Mouse (Mus musculus) stomach, embryonic 16.5 days (tissue): ENCODE measurements at regions not wholly inside any gene's neighbourhood (a gene's known extent, or its start where the extent isn't known, plus 50 kb on each side); places are given as distances from the start of the nearest gene placed in this dataset.

Experiments
- ATAC-seq: fragments of 200-750 bp; cut with Nextera tagmentation; 2 replicates; pipeline ENCODE4 v1.8.0; 2017; ENCODE audit warnings: moderate number of reproducible peaks, moderate TSS enrichment; ENCODE audit not compliant: insufficient read depth, low FRiP score
- H3K27ac ChIP-seq: fragments of 300-500 bp; sonication (generic); 2 replicates; pipeline ENCODE4 v1.5.1; 2014; ENCODE audit warnings: low read length
- H3K27me3 ChIP-seq: fragments of 300-500 bp; sonication (generic); 2 replicates; pipeline ENCODE4 v1.6.1; 2014; ENCODE audit warnings: low read length, control low read depth, mixed read lengths; ENCODE audit not compliant: control insufficient read depth, insufficient read depth
- H3K36me3 ChIP-seq: fragments of 300-500 bp; sonication (generic); 2 replicates; pipeline ENCODE4 v1.6.1; 2014; ENCODE audit warnings: low read length; ENCODE audit not compliant: control insufficient read depth, insufficient read depth
- H3K4me1 ChIP-seq: fragments of 300-500 bp; sonication (generic); 2 replicates; pipeline ENCODE4 v1.6.1; 2014; ENCODE audit warnings: low read length, control low read depth, mixed read lengths; ENCODE audit not compliant: control insufficient read depth, insufficient read depth
- H3K4me2 ChIP-seq: fragments of 300-500 bp; sonication (generic); 2 replicates; pipeline ENCODE4 v1.6.1; 2014; ENCODE audit warnings: low read depth, low read length, mixed read lengths
- H3K4me3 ChIP-seq: fragments of 300-500 bp; sonication (generic); replicated peaks from 2 replicates; pipeline ENCODE4 v1.5.1; 2014; ENCODE audit warnings: mild to moderate bottlenecking, low read length
- H3K9ac ChIP-seq: fragments of 300-500 bp; sonication (generic); 2 replicates; pipeline ENCODE4 v1.6.1; 2014; ENCODE audit warnings: low read length
- H3K9me3 ChIP-seq: fragments of 300-500 bp; sonication (generic); replicated peaks from 2 replicates; pipeline ENCODE4 v1.6.1; 2016; ENCODE audit warnings: low read length, control low read depth; ENCODE audit not compliant: control insufficient read depth
- WGBS: fragments of 180-500 bp; shearing (Covaris S2); extraction: QIAGEN DNeasy Blood & Tissue Kit; methylation state at CpG from one replicate; pipeline ENCODE4 v1.1.7; 2014; 5-methylcytosine and 5-hydroxymethylcytosine counted together

DNA sequence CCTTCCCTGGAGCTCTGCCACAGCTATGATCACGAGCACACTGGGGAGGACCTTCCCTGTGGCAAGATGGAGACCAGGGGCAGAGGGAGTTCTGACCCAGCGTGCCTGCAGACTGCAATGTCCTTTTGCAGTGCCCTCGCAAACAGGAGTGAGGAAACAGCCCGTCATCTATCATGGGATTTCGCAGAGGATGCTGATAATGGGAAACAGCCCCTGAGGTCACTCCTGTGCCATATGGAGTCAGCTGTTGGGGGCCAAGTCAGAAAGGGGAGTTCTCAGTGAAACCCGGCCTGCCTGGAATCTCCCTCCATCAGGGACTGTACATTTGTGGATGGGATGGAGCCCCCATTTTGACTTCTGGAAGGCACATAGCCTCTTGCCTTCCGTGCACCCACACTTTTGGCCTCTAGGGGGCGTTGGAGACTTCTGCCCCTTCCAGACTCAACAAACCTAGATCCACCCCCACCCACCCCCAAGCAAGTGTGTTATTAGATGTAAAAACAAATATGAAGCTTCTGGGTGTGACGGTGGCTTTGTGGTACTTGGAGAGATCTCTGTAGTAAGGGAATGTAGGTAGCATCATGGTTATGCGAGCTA is 98.1 kb downstream of the Kdr start:
- Histone ChIP-seq H3K27me3 (no peaks in the 10 kb centered on the region), H3K4me2 (no peak overlapping the region), H3K9ac (no peak overlapping the region), H3K36me3 (no peaks in the 10 kb centered on the region), H3K4me1 (0 out of 2 replicates have a peak, but pooled peaks cover 3% of the 10 kb centered on the region), H3K27ac (no peak overlapping the region), H3K9me3 (no peaks in the 10 kb centered on the region), H3K4me3 (no peak overlapping the region)
- 50% methylated on average over 10 of the region's 10 CpGs for WGBS
- ATAC-seq: no peak

DNA sequence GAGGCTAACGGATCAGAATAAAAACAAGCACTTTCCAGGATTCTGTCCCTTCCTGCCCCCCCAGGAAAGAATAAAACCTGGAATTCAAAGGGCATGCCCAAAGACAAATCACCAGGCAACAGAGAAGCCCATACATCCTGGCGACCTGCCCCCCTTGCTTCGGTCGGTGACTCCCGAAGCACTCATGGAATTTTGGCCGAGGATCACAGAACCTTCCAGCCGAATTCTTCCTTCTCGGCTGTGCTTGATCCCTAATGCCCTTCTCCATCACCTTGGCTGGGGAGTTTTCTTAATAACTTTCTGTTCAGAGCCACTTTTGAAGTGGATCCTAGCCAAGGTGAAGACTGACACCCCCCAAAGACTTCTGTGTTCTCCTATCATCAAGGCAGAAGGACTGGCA is 99.9 kb downstream of the Kdr start:
- ATAC-seq: no peak
- Histone ChIP-seq H3K4me2 (no peak overlapping the region), H3K27ac (no peak overlapping the region), H3K36me3 (no peaks in the 10 kb centered on the region), H3K9me3 (no peaks in the 10 kb centered on the region), H3K9ac (no peak overlapping the region), H3K27me3 (no peaks in the 10 kb centered on the region), H3K4me1 (0 out of 2 replicates have a peak, but pooled peaks cover 3% of the 10 kb centered on the region), H3K4me3 (no peak overlapping the region)
- WGBS: 78% methylated on average over 8 of the region's 8 CpGs

- Histone ChIP-seq H3K4me1 (0 out of 2 replicates have a peak, but pooled peaks cover 3% of the 10 kb centered on the region), H3K4me2 (no peak overlapping the region), H3K36me3 (no peaks in the 10 kb centered on the region), H3K27me3 (no peaks in the 10 kb centered on the region), H3K27ac (no peak overlapping the region), H3K4me3 (no peak overlapping the region), H3K9me3 (no peaks in the 10 kb centered on the region), H3K9ac (no peak overlapping the region)
- ATAC-seq: no peak
- 84% methylated on average over 4 of the region's 4 CpGs for WGBS
Observed at GRCm38 (mm10) chr5:75877609-75877971, 100.7 kb downstream of the Kdr start.

GRCm38 (mm10) chr5:75876871-75877608 is 101.2 kb downstream of the Kdr start:
- Histone ChIP-seq H3K27ac (peak overlapping the region; percentile 30; the same call in 1 of the 2 replicates), H3K9ac (no peak overlapping the region), H3K27me3 (no peaks in the 10 kb centered on the region), H3K4me3 (no peak overlapping the region), H3K9me3 (no peaks in the 10 kb centered on the region), H3K36me3 (no peaks in the 10 kb centered on the region), H3K4me2 (no peak overlapping the region), H3K4me1 (0 out of 2 replicates have a peak, but pooled peaks cover 3% of the 10 kb centered on the region)
- ATAC-seq: no peak
- 56% methylated on average over 9 of the region's 9 CpGs for WGBS

- no peak overlapping the region for H3K4me3 ChIP-seq
- H3K27ac ChIP-seq: no peak overlapping the region
- H3K4me1 ChIP-seq: no peaks in the 10 kb centered on the region
- H3K9ac ChIP-seq: no peak overlapping the region
- no peaks in the 10 kb centered on the region for H3K36me3 ChIP-seq
- no peak for ATAC-seq
- no peaks in the 10 kb centered on the region for H3K9me3 ChIP-seq
- 27% methylated on average over 8 of the region's 8 CpGs for WGBS
- no peaks in the 10 kb centered on the region for H3K27me3 ChIP-seq
- no peak overlapping the region for H3K4me2 ChIP-seq
Observed at GRCm38 (mm10) chr5:75871120-75871519, 107.1 kb downstream of the Kdr start.

DNA sequence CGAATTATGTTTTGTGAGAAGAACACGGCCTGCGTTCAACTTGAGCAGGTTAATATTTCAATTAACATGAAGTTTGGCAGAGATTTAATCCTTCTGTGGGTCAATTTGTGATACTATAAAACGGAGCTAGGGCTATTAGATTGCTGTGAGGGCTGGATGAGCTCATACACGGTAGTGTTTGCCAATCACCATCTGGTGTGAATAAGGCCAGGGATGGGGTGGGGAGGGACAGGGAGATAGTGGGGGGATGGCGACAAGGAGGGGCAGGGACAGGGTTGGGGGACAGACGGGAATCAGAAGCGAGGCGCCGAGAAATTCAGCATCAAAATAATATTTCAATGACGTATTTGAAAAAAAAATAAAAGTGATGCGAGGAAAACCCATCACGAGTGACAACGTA is 107.6 kb downstream of the Kdr start:
- H3K27me3 ChIP-seq: no peaks in the 10 kb centered on the region
- H3K4me1 ChIP-seq: no peaks in the 10 kb centered on the region
- ATAC-seq: no peak
- H3K4me3 ChIP-seq: no peak overlapping the region
- no peaks in the 10 kb centered on the region for H3K9me3 ChIP-seq
- H3K27ac ChIP-seq: no peak overlapping the region
- H3K36me3 ChIP-seq: no peaks in the 10 kb centered on the region
- no peak overlapping the region for H3K4me2 ChIP-seq
- no peak overlapping the region for H3K9ac ChIP-seq
- WGBS: 70% methylated on average over 14 of the region's 14 CpGs

DNA sequence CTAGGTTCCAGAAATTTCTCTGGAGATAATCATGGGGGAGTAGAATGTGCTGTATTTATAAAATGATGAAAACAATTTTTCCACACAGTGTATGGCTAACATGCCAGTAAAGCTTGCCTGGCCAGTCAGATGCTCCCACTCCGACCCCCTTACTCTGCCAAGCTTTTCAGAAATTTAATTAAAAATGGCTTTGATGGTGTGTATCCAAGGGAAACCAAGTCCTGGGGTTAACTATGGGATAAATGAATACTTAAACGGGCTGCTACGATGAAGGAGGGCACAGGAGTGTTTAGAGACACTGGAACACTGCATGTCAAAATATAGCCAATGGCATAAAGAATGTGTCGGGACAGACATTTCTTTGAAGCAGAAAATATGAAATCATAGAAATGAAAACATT is 108.7 kb downstream of the Kdr start:
- Histone ChIP-seq H3K4me1 (no peaks in the 10 kb centered on the region), H3K4me2 (no peak overlapping the region), H3K36me3 (no peaks in the 10 kb centered on the region), H3K4me3 (no peak overlapping the region), H3K27me3 (no peaks in the 10 kb centered on the region), H3K27ac (no peak overlapping the region), H3K9me3 (no peaks in the 10 kb centered on the region), H3K9ac (no peak overlapping the region)
- WGBS: 77% methylated on average over 4 of the region's 4 CpGs
- ATAC-seq: no peak

DNA sequence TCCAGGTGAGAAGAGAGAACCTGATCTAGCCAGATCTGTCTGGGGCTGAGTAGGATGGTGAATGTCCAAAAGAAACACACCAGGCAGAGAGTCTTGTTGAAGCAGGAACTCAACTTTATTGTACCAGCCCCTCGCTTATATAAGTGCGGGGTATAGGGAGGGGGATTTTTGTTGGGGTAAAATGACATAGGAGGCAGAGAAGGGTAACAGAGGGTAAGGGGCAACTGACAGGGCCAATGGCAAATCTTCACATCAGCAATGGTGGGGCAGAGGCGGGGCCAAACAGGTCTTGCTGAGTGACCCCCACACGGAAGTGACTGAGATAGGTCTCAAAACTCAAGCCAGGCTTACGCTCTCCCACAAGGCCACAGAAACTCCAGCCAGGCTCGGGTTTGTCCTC is 113.2 kb downstream of the Kdr start:
- 90% methylated on average over 6 of the region's 6 CpGs for WGBS

DNA sequence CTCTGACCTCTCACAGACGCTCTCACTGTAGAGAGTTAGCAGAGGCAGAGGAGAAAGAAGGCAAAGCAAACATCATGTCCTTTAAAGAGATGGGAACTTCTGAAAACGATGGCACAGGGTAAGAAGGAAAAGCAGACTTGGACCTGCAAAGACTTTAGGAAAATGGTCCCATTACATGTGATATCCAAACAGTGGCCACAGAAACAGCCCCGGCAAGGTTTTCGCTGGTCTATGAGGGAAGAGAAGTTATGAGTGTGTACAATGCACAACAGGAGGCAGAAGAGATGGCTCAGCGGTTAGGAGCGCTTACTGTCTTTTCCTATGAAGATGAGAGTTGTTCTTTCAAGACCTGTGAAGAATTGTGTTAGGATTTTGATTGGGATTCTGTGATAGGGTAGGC is 114.9 kb downstream of the Kdr start:
- no peak overlapping the region for H3K9ac ChIP-seq
- no peak overlapping the region for H3K4me2 ChIP-seq
- no peak overlapping the region for H3K4me3 ChIP-seq
- 64% methylated on average over 6 of the region's 6 CpGs for WGBS
- no peaks in the 10 kb centered on the region for H3K9me3 ChIP-seq
- no peaks in the 10 kb centered on the region for H3K27me3 ChIP-seq
- H3K27ac ChIP-seq: no peak overlapping the region
- ATAC-seq: no peak
- H3K4me1 ChIP-seq: no peaks in the 10 kb centered on the region
- no peaks in the 10 kb centered on the region for H3K36me3 ChIP-seq

More for the DNA sequence above, 113.2 kb downstream of the Kdr start:
- Histone ChIP-seq H3K27ac (no peak overlapping the region), H3K9me3 (no peaks in the 10 kb centered on the region), H3K4me2 (no peak overlapping the region), H3K9ac (no peak overlapping the region), H3K27me3 (no peaks in the 10 kb centered on the region), H3K4me3 (no peak overlapping the region), H3K4me1 (no peaks in the 10 kb centered on the region), H3K36me3 (no peaks in the 10 kb centered on the region)
- ATAC-seq: no peak
